ENCODE assay signal across 12 mouse cellular contexts in the genomic region with DNA sequence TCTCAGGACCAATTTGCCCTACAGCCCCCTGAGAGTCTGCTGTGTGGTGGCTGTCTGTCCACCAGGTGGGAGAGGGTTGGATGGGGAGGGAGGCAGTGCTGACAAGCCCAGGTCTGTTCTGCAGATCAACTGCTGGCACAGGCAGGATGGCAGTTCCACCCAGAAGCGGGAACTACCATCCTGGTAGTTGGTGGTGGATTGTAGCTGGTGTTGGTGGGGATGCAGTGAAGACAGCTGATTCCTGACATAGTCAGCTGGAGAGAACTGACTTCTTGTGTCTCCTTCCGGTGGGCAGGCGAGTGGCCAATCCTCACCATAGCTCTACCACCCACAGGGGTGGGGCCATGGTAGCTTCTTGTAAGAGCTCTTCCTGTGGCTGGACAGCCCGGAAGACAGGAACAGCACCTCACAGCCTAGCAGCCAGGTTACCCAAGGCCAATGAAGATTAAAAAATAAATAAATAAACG. TPM values are rescaled to one million over a fixed set of nuclear protein-coding genes. Genes with fewer than 3 reads are reported as not detected.
DNase-seq lines count a peak whose midpoint lies in the region; ATAC-seq and TF ChIP-seq lines count a peak whose summit lies in the region.
"Had no signal": no experiment of that assay in that cellular context is flagged by ENCODE, and none has a peak within 500 bp of the region (broad histone marks: within the 10 kb centered on the region; RNA-seq: fewer than 3 reads in every experiment).

No protein-coding gene starts in this region.

- peak; percentile 82 for ATAC-seq in liver, embryonic 11.5 days (replicated peaks; ENCODE audit: low FRiP score)
- ATAC-seq in forebrain, embryonic 11.5 days (replicated peaks; ENCODE audit: low FRiP score): no peak
- ATAC-seq in midbrain, postnatal 0 days (ENCODE audit: low FRiP score): no peak
- ATAC-seq: hindbrain, postnatal 0 days had no signal

- WGBS in thymus, adult 2 months: 20% methylated on average over 5 of the region's 5 CpGs
- WGBS in liver, embryonic 11.5 days: 49% methylated on average over 5 of the region's 5 CpGs
- 88% methylated on average over 5 of the region's 5 CpGs for WGBS in forebrain, embryonic 11.5 days
- 72% methylated on average over 5 of the region's 5 CpGs for WGBS in heart, embryonic 10.5 days
- 80% methylated on average over 5 of the region's 5 CpGs for WGBS in midbrain, postnatal 0 days

- DNase-seq in thymus, adult 2 months: no peak
- DNase-seq in thymus, adult 18-20 months: no peak
- DNase-seq in liver, embryonic 11.5 days (ENCODE audit: low spot score): no peak
- peak; percentile 51 to 65 for DNase-seq in natural killer cell, adult 2 months (ENCODE audit: low spot score in 2 of 2)
- DNase-seq in forebrain, embryonic 11.5 days (ENCODE audit: low spot score): no peak
- no peak for DNase-seq in heart, embryonic 10.5 days (ENCODE audit: low spot score)
- DNase-seq in midbrain, postnatal 0 days (ENCODE audit: low spot score): no peak
- no peak for DNase-seq in cerebellum, adult 8-10 months
- DNase-seq: lung, postnatal 14 days had no signal

- no peak overlapping the region for H3K4me3 ChIP-seq in thymus, adult 2 months (ENCODE audit: control insufficient read depth, insufficient read depth, low read length)
- H3K4me3 ChIP-seq in liver, embryonic 11.5 days (ENCODE audit: low read depth, low read length): no peak overlapping the region
- H3K4me3 ChIP-seq in forebrain, embryonic 11.5 days (ENCODE audit: low read depth, low read length): no peak overlapping the region
- no peak overlapping the region for H3K4me3 ChIP-seq in heart, embryonic 10.5 days
- no peak overlapping the region for H3K4me3 ChIP-seq in midbrain, postnatal 0 days (ENCODE audit: low read depth, low read length)
- H3K4me3 ChIP-seq: embryonic facial prominence, embryonic 10.5 days had no signal

- no peaks in the 10 kb centered on the region for H3K36me3 ChIP-seq in thymus, adult 2 months (ENCODE audit: control insufficient read depth, insufficient read depth, low read length)
- no peaks in the 10 kb centered on the region for H3K36me3 ChIP-seq in liver, embryonic 11.5 days (ENCODE audit: control insufficient read depth, insufficient read depth, low read length)
- H3K36me3 ChIP-seq in forebrain, embryonic 11.5 days (ENCODE audit: control insufficient read depth, insufficient read depth, low read length): no peaks in the 10 kb centered on the region
- H3K36me3 ChIP-seq in heart, embryonic 10.5 days: no peaks in the 10 kb centered on the region
- H3K36me3 ChIP-seq in midbrain, postnatal 0 days (ENCODE audit: insufficient read depth, low read length): no peaks in the 10 kb centered on the region
- H3K36me3 ChIP-seq: embryonic facial prominence, embryonic 10.5 days had no signal

- 0 out of 2 replicates have a peak overlapping the region, but pooled peaks have one; percentile 34 for H3K9ac ChIP-seq in liver, embryonic 11.5 days (ENCODE audit: low read depth, low read length)
- H3K9ac ChIP-seq in forebrain, embryonic 11.5 days (ENCODE audit: low read length): no peak overlapping the region
- H3K9ac ChIP-seq in midbrain, postnatal 0 days (replicated peaks; ENCODE audit: low read length, poor library complexity, severe bottlenecking): no peak overlapping the region

- H3K9me3 ChIP-seq in liver, embryonic 11.5 days (ENCODE audit: control insufficient read depth, low read length): no peaks in the 10 kb centered on the region
- no peaks in the 10 kb centered on the region for H3K9me3 ChIP-seq in forebrain, embryonic 11.5 days (ENCODE audit: control insufficient read depth, low read length)
- H3K9me3 ChIP-seq in heart, embryonic 10.5 days: no peaks in the 10 kb centered on the region
- H3K9me3 ChIP-seq in midbrain, postnatal 0 days (ENCODE audit: low read length): no peaks in the 10 kb centered on the region
- H3K9me3 ChIP-seq: embryonic facial prominence, embryonic 10.5 days had no signal

- no peak for TF ChIP-seq CTCF in thymus, adult 2 months (IDR thresholded peaks at IDR 0.05; ENCODE audit: borderline replicate concordance, control insufficient read depth, extremely low read depth, insufficient read depth, low read length, poor library complexity)
- TF ChIP-seq CTCF in midbrain, postnatal 0 days (IDR thresholded peaks at IDR 0.05): no peak

- TF ChIP-seq POLR2A in thymus, adult 2 months (IDR thresholded peaks at IDR 0.05; ENCODE audit: control insufficient read depth, extremely low read depth, insufficient read depth, low read length, poor library complexity): no peak

- peak overlapping the region; percentile 53 for H3K27ac ChIP-seq in thymus, adult 2 months (ENCODE audit: control insufficient read depth, insufficient read depth, low read length)
- peak overlapping the region; percentile 74 for H3K27ac ChIP-seq in liver, embryonic 11.5 days (ENCODE audit: low read depth, low read length)
- H3K27ac ChIP-seq in forebrain, embryonic 11.5 days (ENCODE audit: low read depth, low read length): no peak overlapping the region
- H3K27ac ChIP-seq in heart, embryonic 10.5 days: no peak overlapping the region
- H3K27ac ChIP-seq in midbrain, postnatal 0 days (ENCODE audit: low read depth, low read length): no peak overlapping the region
- H3K27ac ChIP-seq: embryonic facial prominence, embryonic 10.5 days; hindbrain, postnatal 0 days had no signal

- no peaks in the 10 kb centered on the region for H3K27me3 ChIP-seq in thymus, adult 2 months (ENCODE audit: control insufficient read depth, insufficient read depth, low read length)
- no peaks in the 10 kb centered on the region for H3K27me3 ChIP-seq in liver, embryonic 11.5 days (replicated peaks; ENCODE audit: control insufficient read depth, insufficient read depth, low read length)
- H3K27me3 ChIP-seq in forebrain, embryonic 11.5 days (ENCODE audit: control insufficient read depth, insufficient read depth, low read length): no peaks in the 10 kb centered on the region
- no peaks in the 10 kb centered on the region for H3K27me3 ChIP-seq in heart, embryonic 10.5 days (ENCODE audit: insufficient read depth, poor library complexity, severe bottlenecking)
- no peaks in the 10 kb centered on the region for H3K27me3 ChIP-seq in midbrain, postnatal 0 days (ENCODE audit: insufficient read depth, low read length)

- H3K4me2 ChIP-seq in liver, embryonic 11.5 days: peak overlapping the region; percentile 52
- no peak overlapping the region for H3K4me2 ChIP-seq in forebrain, embryonic 11.5 days (ENCODE audit: low read depth, low read length, severe bottlenecking)
- H3K4me2 ChIP-seq in midbrain, postnatal 0 days (ENCODE audit: low read depth, low read length, poor library complexity, severe bottlenecking): no peak overlapping the region
- H3K4me2 ChIP-seq: heart, embryonic 11.5 days had no signal

- peaks cover 11% of the 10 kb centered on the region for H3K4me1 ChIP-seq in thymus, adult 2 months (replicated peaks; ENCODE audit: control insufficient read depth, insufficient read depth, low read length)
- peaks cover 9% of the 10 kb centered on the region for H3K4me1 ChIP-seq in liver, embryonic 11.5 days (replicated peaks; ENCODE audit: control insufficient read depth, insufficient read depth, low read length)
- H3K4me1 ChIP-seq in forebrain, embryonic 11.5 days (replicated peaks; ENCODE audit: control insufficient read depth, insufficient read depth, low read length): no peaks in the 10 kb centered on the region
- no peaks in the 10 kb centered on the region for H3K4me1 ChIP-seq in heart, embryonic 10.5 days
- no peaks in the 10 kb centered on the region for H3K4me1 ChIP-seq in midbrain, postnatal 0 days (ENCODE audit: insufficient read depth, low read length)
- H3K4me1 ChIP-seq: embryonic facial prominence, embryonic 10.5 days had no signal

RNA-seq across cellular contexts. Expression of a gene that starts 16.5 kb away (rescaled TPM):
- polyA plus RNA-seq in thymus, adult 2 months (2012; rRNA removed): 6.6 and 7.2 TPM in 2 replicates
- polyA plus RNA-seq in liver, embryonic 11.5 days (2014; fragmentation: Nextera tagmentation; extraction: Ambion mirVana): 143 and 166 TPM in 2 replicates
- 112 and 118 TPM in 2 replicates for polyA plus RNA-seq in forebrain, embryonic 11.5 days (2014; fragmentation: Nextera tagmentation; extraction: Ambion mirVana)
- polyA plus RNA-seq in heart, embryonic 10.5 days (2016; fragmentation: Nextera tagmentation; extraction: Ambion mirVana): 114 TPM in 2 replicates
- total RNA-seq in midbrain, postnatal 0 days (2014; rRNA removed): 32.5 and 36.7 TPM in 2 replicates
- 66.9 and 71.0 TPM in 2 replicates for polyA plus RNA-seq in midbrain, postnatal 0 days (2015; fragmentation: Nextera tagmentation; extraction: Ambion mirVana)

RNA-seq across cellular contexts. Expression of a gene that starts 26.3 kb away (rescaled TPM):
- 42.0 and 42.3 TPM in 2 replicates for polyA plus RNA-seq in thymus, adult 2 months (2012; rRNA removed)
- polyA plus RNA-seq in liver, embryonic 11.5 days (2014; fragmentation: Nextera tagmentation; extraction: Ambion mirVana): 48.2 and 48.7 TPM in 2 replicates
- 49.5 and 53.6 TPM in 2 replicates for polyA plus RNA-seq in forebrain, embryonic 11.5 days (2014; fragmentation: Nextera tagmentation; extraction: Ambion mirVana)
- 36.2 and 41.9 TPM in 2 replicates for polyA plus RNA-seq in heart, embryonic 10.5 days (2016; fragmentation: Nextera tagmentation; extraction: Ambion mirVana)
- 24.5 and 44.6 TPM in 2 replicates for total RNA-seq in midbrain, postnatal 0 days (2014; rRNA removed)
- polyA plus RNA-seq in midbrain, postnatal 0 days (2015; fragmentation: Nextera tagmentation; extraction: Ambion mirVana): 44.3 and 45.7 TPM in 2 replicates

RNA-seq across cellular contexts. Expression of a gene that starts 26.4 kb away (rescaled TPM):
- polyA plus RNA-seq in thymus, adult 2 months (2012; rRNA removed): 0.08 and 0.16 TPM in 2 replicates
- polyA plus RNA-seq in liver, embryonic 11.5 days (2014; fragmentation: Nextera tagmentation; extraction: Ambion mirVana): 0.96 and 0.97 TPM in 2 replicates
- polyA plus RNA-seq in forebrain, embryonic 11.5 days (2014; fragmentation: Nextera tagmentation; extraction: Ambion mirVana): 0.87 and 0.99 TPM in 2 replicates
- polyA plus RNA-seq in heart, embryonic 10.5 days (2016; fragmentation: Nextera tagmentation; extraction: Ambion mirVana): 0.74 and 0.87 TPM in 2 replicates
- 1.6 and 3.4 TPM in 2 replicates for total RNA-seq in midbrain, postnatal 0 days (2014; rRNA removed)
- 3.8 and 4.4 TPM in 2 replicates for polyA plus RNA-seq in midbrain, postnatal 0 days (2015; fragmentation: Nextera tagmentation; extraction: Ambion mirVana)

Comparison
In these comparisons a context has a peak if more than half of its experiments do, and no peak if none do; other contexts are left out.
1. DNase-seq: peak in natural killer cell, adult 2 months (2 of 2); none in thymus, adult 2 months (single experiment), thymus, adult 18-20 months (0 of 2), liver, embryonic 11.5 days (single experiment), forebrain, embryonic 11.5 days (single experiment), heart, embryonic 10.5 days (single experiment), midbrain, postnatal 0 days (single experiment) and cerebellum, adult 8-10 months (single experiment).
2. H3K27ac ChIP-seq: peak in thymus, adult 2 months (single experiment) and liver, embryonic 11.5 days (single experiment); none in forebrain, embryonic 11.5 days (single experiment), heart, embryonic 10.5 days (single experiment) and midbrain, postnatal 0 days (single experiment).